Comparison of ENCODE assay signal across 8 mouse cellular contexts in genomic region chr2:24047551-24048479, GRCm38 (mm10). TPM values are rescaled to one million over a fixed set of nuclear protein-coding genes. Genes with fewer than 3 reads are reported as not detected.
DNase-seq lines count a peak whose midpoint lies in the region; ATAC-seq lines count a peak whose summit lies in the region.

No protein-coding gene starts in this region.

- H3K27ac ChIP-seq in kidney, embryonic 16.5 days (ENCODE audit: low read length): no peak overlapping the region
- H3K27ac ChIP-seq in embryonic facial prominence, embryonic 13.5 days: no peak overlapping the region
- no peak overlapping the region for H3K27ac ChIP-seq in intestine, embryonic 16.5 days (ENCODE audit: low read length)
- H3K27ac ChIP-seq in neural tube, embryonic 12.5 days: no peak overlapping the region

- ATAC-seq in kidney, embryonic 16.5 days (ENCODE audit: low FRiP score, low TSS enrichment): no peak
- ATAC-seq in embryonic facial prominence, embryonic 13.5 days (ENCODE audit: insufficient number of reproducible peaks, insufficient read depth, low FRiP score, low TSS enrichment, low read depth): no peak
- no peak for ATAC-seq in intestine, embryonic 16.5 days
- ATAC-seq in neural tube, embryonic 12.5 days (ENCODE audit: low FRiP score, low read depth): peak; percentile 89

- peak overlapping the region; percentile 35 for H3K4me3 ChIP-seq in kidney, embryonic 16.5 days (ENCODE audit: low read length)
- H3K4me3 ChIP-seq in embryonic facial prominence, embryonic 13.5 days: peak overlapping the region; percentile 42
- H3K4me3 ChIP-seq in intestine, embryonic 16.5 days (ENCODE audit: low read length): peak overlapping the region; percentile 35
- H3K4me3 ChIP-seq in neural tube, embryonic 12.5 days: peak overlapping the region; percentile 22; the same call in 1 of the 2 replicates

- no peak for DNase-seq in kidney, postnatal 4 days
- no peak for DNase-seq in urinary bladder, postnatal 4 days (ENCODE audit: low spot score in 2 of 2)
- no peak for DNase-seq in cerebellum, postnatal 10 days
- DNase-seq in adrenal gland, postnatal 10 days: no peak

- H3K27me3 ChIP-seq in kidney, embryonic 16.5 days (ENCODE audit: insufficient read depth, low read length): no peaks in the 10 kb centered on the region
- H3K27me3 ChIP-seq in embryonic facial prominence, embryonic 13.5 days: no peaks in the 10 kb centered on the region
- no peaks in the 10 kb centered on the region for H3K27me3 ChIP-seq in intestine, embryonic 16.5 days (replicated peaks; ENCODE audit: control insufficient read depth, insufficient read depth, low read length)
- H3K27me3 ChIP-seq in neural tube, embryonic 12.5 days (replicated peaks): no peaks in the 10 kb centered on the region

- peak overlapping the region; percentile 52; the same call in 1 of the 2 replicates for H3K9ac ChIP-seq in kidney, embryonic 16.5 days (replicated peaks; ENCODE audit: low read length)
- peak overlapping the region; percentile 64 for H3K9ac ChIP-seq in embryonic facial prominence, embryonic 13.5 days
- no peak overlapping the region for H3K9ac ChIP-seq in intestine, embryonic 16.5 days (ENCODE audit: low read depth, low read length)
- H3K9ac ChIP-seq in neural tube, embryonic 12.5 days: no peak overlapping the region

- H3K4me1 ChIP-seq in kidney, embryonic 16.5 days (ENCODE audit: insufficient read depth, low read length): no peaks in the 10 kb centered on the region
- H3K4me1 ChIP-seq in embryonic facial prominence, embryonic 13.5 days: no peaks in the 10 kb centered on the region
- H3K4me1 ChIP-seq in intestine, embryonic 16.5 days (ENCODE audit: control insufficient read depth, insufficient read depth, low read length): no peaks in the 10 kb centered on the region; the same call in 1 of the 2 replicates
- peaks cover 5% of the 10 kb centered on the region for H3K4me1 ChIP-seq in neural tube, embryonic 12.5 days

- 68% methylated on average over 6 of the region's 6 CpGs for WGBS in kidney, embryonic 16.5 days
- 52% methylated on average over 6 of the region's 6 CpGs for WGBS in embryonic facial prominence, embryonic 13.5 days
- WGBS in intestine, embryonic 16.5 days: 53% methylated on average over 6 of the region's 6 CpGs
- 24% methylated on average over 6 of the region's 6 CpGs for WGBS in neural tube, embryonic 12.5 days

- no peaks in the 10 kb centered on the region for H3K9me3 ChIP-seq in kidney, embryonic 16.5 days (ENCODE audit: low read length)
- H3K9me3 ChIP-seq in embryonic facial prominence, embryonic 13.5 days: no peaks in the 10 kb centered on the region
- H3K9me3 ChIP-seq in intestine, embryonic 16.5 days (ENCODE audit: control insufficient read depth, low read length): no peaks in the 10 kb centered on the region
- no peaks in the 10 kb centered on the region for H3K9me3 ChIP-seq in neural tube, embryonic 12.5 days

- peak overlapping the region; percentile 57 for H3K4me2 ChIP-seq in kidney, embryonic 16.5 days (replicated peaks; ENCODE audit: low read depth, low read length)
- peak overlapping the region; percentile 57 for H3K4me2 ChIP-seq in embryonic facial prominence, embryonic 13.5 days
- peak overlapping the region; percentile 62 for H3K4me2 ChIP-seq in intestine, embryonic 16.5 days (ENCODE audit: low read depth, low read length)
- H3K4me2 ChIP-seq in neural tube, embryonic 12.5 days (replicated peaks): peak overlapping the region; percentile 58

- no peaks in the 10 kb centered on the region for H3K36me3 ChIP-seq in kidney, embryonic 16.5 days (ENCODE audit: insufficient read depth, low read length)
- no peaks in the 10 kb centered on the region for H3K36me3 ChIP-seq in embryonic facial prominence, embryonic 13.5 days
- H3K36me3 ChIP-seq in intestine, embryonic 16.5 days (ENCODE audit: control insufficient read depth, insufficient read depth, low read length): no peaks in the 10 kb centered on the region
- H3K36me3 ChIP-seq in neural tube, embryonic 12.5 days: no peaks in the 10 kb centered on the region

RNA-seq across cellular contexts. Expression of gene Hnmt, which starts 1.4 kb away (rescaled TPM):
- polyA plus RNA-seq in kidney, embryonic 16.5 days (2015; fragmentation: Nextera tagmentation; extraction: Ambion mirVana): 1.4 and 1.6 TPM in 2 replicates
- polyA plus RNA-seq in embryonic facial prominence, embryonic 13.5 days (2015; fragmentation: Nextera tagmentation; extraction: Ambion mirVana): 1.1 and 1.3 TPM in 2 replicates
- polyA plus RNA-seq in intestine, embryonic 16.5 days (2015; fragmentation: Nextera tagmentation; extraction: Ambion mirVana): 1.1 and 1.3 TPM in 2 replicates
- 0.93 and 1.1 TPM in 2 replicates for polyA plus RNA-seq in neural tube, embryonic 12.5 days (2016; fragmentation: Nextera tagmentation; extraction: Ambion mirVana)
- 10 to 100 TPM; 12.0 to 13.1 TPM for total RNA-seq in adrenal gland, postnatal 10 days (2021)

RNA-seq across cellular contexts. Expression of gene Tbpl2, which starts 48.6 kb away (rescaled TPM):
- polyA plus RNA-seq in kidney, embryonic 16.5 days (2015; fragmentation: Nextera tagmentation; extraction: Ambion mirVana): not detected in 2 replicates
- polyA plus RNA-seq in embryonic facial prominence, embryonic 13.5 days (2015; fragmentation: Nextera tagmentation; extraction: Ambion mirVana): not detected in 2 replicates
- polyA plus RNA-seq in intestine, embryonic 16.5 days (2015; fragmentation: Nextera tagmentation; extraction: Ambion mirVana): not detected in 2 replicates
- polyA plus RNA-seq in neural tube, embryonic 12.5 days (2016; fragmentation: Nextera tagmentation; extraction: Ambion mirVana): not detected in 2 replicates
- not detected for total RNA-seq in adrenal gland, postnatal 10 days (2021)

Comparison
In these comparisons a context has a peak if more than half of its experiments do, and no peak if none do; other contexts are left out.
1. H3K9ac ChIP-seq: peak in kidney, embryonic 16.5 days (single experiment) and embryonic facial prominence, embryonic 13.5 days (single experiment); none in intestine, embryonic 16.5 days (single experiment) and neural tube, embryonic 12.5 days (single experiment).
2. Peak in every context shown above with its lines, with median percentiles within 50 percentile points of each other: H3K4me2 ChIP-seq and H3K4me3 ChIP-seq.